Mouse (Mus musculus): ENCODE results near the gene En2.

Gene En2

GRCm38 (mm10) chr5:28178322-28178721, 12.8 kb downstream of the En2 start:
- DNase-seq (ENCODE audit: low spot score in 2 of 2), result no peak

GRCm38 (mm10) chr5:28179237-28179790, 13.8 kb downstream of the En2 start:
- no peak for DNase-seq (ENCODE audit: low spot score in 2 of 2)

- no peak for DNase-seq (ENCODE audit: low spot score in 2 of 2)
These were observed 26.0 kb downstream of the En2 start for GRCm38 (mm10) chr5:28191201-28192098.

- DNase-seq (ENCODE audit: low spot score in 2 of 2), result no peak
These were observed 26.6 kb downstream of the En2 start for GRCm38 (mm10) chr5:28192099-28192454.

- DNase-seq (ENCODE audit: low spot score in 2 of 2), result no peak
These were observed 30.0 kb downstream of the En2 start for GRCm38 (mm10) chr5:28195473-28195872.

- DNase-seq (ENCODE audit: low spot score in 2 of 2), result no peak
These were observed 33.8 kb downstream of the En2 start for GRCm38 (mm10) chr5:28199089-28199873.

GRCm38 (mm10) chr5:28203086-28203485, 37.6 kb downstream of the En2 start:
- no peak for DNase-seq (ENCODE audit: low spot score in 2 of 2)

- no peak for DNase-seq (ENCODE audit: low spot score in 2 of 2)
These were observed 39.2 kb downstream of the En2 start for GRCm38 (mm10) chr5:28204678-28205077.

GRCm38 (mm10) chr5:28206448-28206847, 41.0 kb downstream of the En2 start:
- no peak for DNase-seq (ENCODE audit: low spot score in 2 of 2)

- DNase-seq (ENCODE audit: low spot score in 2 of 2), result no peak
These were observed 41.5 kb downstream of the En2 start for GRCm38 (mm10) chr5:28207043-28207442.

- DNase-seq (ENCODE audit: low spot score in 2 of 2), result no peak
These were observed 43.4 kb downstream of the En2 start for GRCm38 (mm10) chr5:28208726-28209520.

- DNase-seq (ENCODE audit: low spot score in 2 of 2), result no peak
These were observed 44.3 kb downstream of the En2 start for GRCm38 (mm10) chr5:28209549-28210431.

GRCm38 (mm10) chr5:28210591-28211550, 45.4 kb downstream of the En2 start:
- DNase-seq (ENCODE audit: low spot score in 2 of 2), result no peak

- DNase-seq (ENCODE audit: low spot score in 2 of 2), result no peak
These were observed 46.3 kb downstream of the En2 start for GRCm38 (mm10) chr5:28211651-28212310.

- DNase-seq (ENCODE audit: low spot score in 2 of 2), result no peak
These were observed 47.9 kb downstream of the En2 start for GRCm38 (mm10) chr5:28213441-28213840.

GRCm38 (mm10) chr5:28219596-28219995, 54.1 kb downstream of the En2 start:
- no peak for DNase-seq (ENCODE audit: low spot score in 2 of 2)
